In the genomic region with DNA sequence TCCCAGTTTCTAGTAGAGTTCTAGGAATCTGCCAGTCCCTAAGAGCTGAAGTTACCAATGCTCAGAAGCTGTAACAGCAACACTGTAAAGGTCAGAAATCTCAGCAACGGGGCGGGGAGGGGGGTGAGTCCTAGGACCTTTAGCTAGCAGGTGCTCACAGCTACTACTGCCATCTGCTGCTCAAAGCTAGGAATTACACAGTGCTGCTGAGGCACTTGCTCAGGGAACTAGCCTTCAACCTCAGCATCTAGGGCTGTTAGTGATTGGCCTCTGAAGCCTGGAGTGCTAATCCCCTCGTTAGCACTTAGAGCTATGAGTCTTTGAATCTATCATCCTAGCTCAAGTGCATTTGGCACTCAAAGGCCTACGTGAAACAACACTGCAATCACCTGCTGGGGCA, we compare ENCODE assay signal across 8 mouse cellular contexts. TPM values are rescaled to one million over a fixed set of nuclear protein-coding genes. Genes with fewer than 3 reads are reported as not detected.
DNase-seq lines count a peak whose midpoint lies in the region; ATAC-seq lines count a peak whose summit lies in the region.

No protein-coding gene starts in this region.

- WGBS in intestine, embryonic 14.5 days: 13% methylated on average over 4 of the region's 4 CpGs

- no peak overlapping the region for H3K4me3 ChIP-seq in intestine, embryonic 14.5 days (ENCODE audit: low read depth, low read length)

- no peak overlapping the region for H3K9ac ChIP-seq in intestine, embryonic 14.5 days (ENCODE audit: low read length)

- peak; percentile 17 for DNase-seq in ovary, postnatal 14 days (ENCODE audit: low spot score)
- DNase-seq in ovary, postnatal 10 days (ENCODE audit: low spot score): no peak
- DNase-seq in adrenal gland, postnatal 25 days: peak; percentile 34
- peak; percentile 60 for DNase-seq in intestine, embryonic 14.5 days (ENCODE audit: low spot score)
- DNase-seq in lung, postnatal 36 days: peak; percentile 76
- DNase-seq in spleen, adult 12 weeks (ENCODE audit: low spot score): peak; percentile 11
- DNase-seq in right cerebral cortex, postnatal 36 days (ENCODE audit: low spot score in 2 of 2): no peak

- no peaks in the 10 kb centered on the region for H3K27me3 ChIP-seq in intestine, embryonic 14.5 days (replicated peaks; ENCODE audit: control insufficient read depth, insufficient read depth, low read length)

- peak; percentile 77 for ATAC-seq in erythroid progenitor cell, adult 5-6 weeks (replicated peaks; ENCODE audit: low FRiP score, poor library complexity, severe bottlenecking)
- no peak for ATAC-seq in intestine, embryonic 14.5 days (replicated peaks; ENCODE audit: low FRiP score, low TSS enrichment, low read depth)

- H3K4me2 ChIP-seq in intestine, embryonic 14.5 days (ENCODE audit: low read length): no peak overlapping the region

- no peaks in the 10 kb centered on the region for H3K9me3 ChIP-seq in intestine, embryonic 14.5 days (ENCODE audit: control insufficient read depth, low read length)

- no peaks in the 10 kb centered on the region for H3K4me1 ChIP-seq in intestine, embryonic 14.5 days (replicated peaks; ENCODE audit: control insufficient read depth, insufficient read depth, low read length)

- H3K36me3 ChIP-seq in intestine, embryonic 14.5 days (ENCODE audit: control insufficient read depth, insufficient read depth, low read length): no peaks in the 10 kb centered on the region

- no peak overlapping the region for H3K27ac ChIP-seq in intestine, embryonic 14.5 days (ENCODE audit: low read depth)

RNA-seq across cellular contexts. Expression of gene Arl13b, which starts 14.4 kb away (rescaled TPM):
- 14.2 and 16.1 TPM in 2 replicates for total RNA-seq in adrenal gland, postnatal 25 days (2021)
- 0.72 and 3.8 TPM in 2 replicates for total RNA-seq in erythroid progenitor cell, adult 5-6 weeks (2015; ENCODE audit: low replicate concordance)
- 1.5 and 5.7 TPM in 2 replicates for total RNA-seq in erythroid progenitor cell, adult 5-6 weeks (2017; ENCODE audit: low replicate concordance)
- 11.4 and 16.0 TPM in 2 replicates for polyA plus RNA-seq in intestine, embryonic 14.5 days (2014; fragmentation: Nextera tagmentation; extraction: Ambion mirVana)

RNA-seq across cellular contexts. Expression of gene Stx19, which starts 18.0 kb away (rescaled TPM):
- not detected in 2 replicates for total RNA-seq in adrenal gland, postnatal 25 days (2021)
- not detected in 2 replicates for total RNA-seq in erythroid progenitor cell, adult 5-6 weeks (2015; ENCODE audit: low replicate concordance)
- not detected in 2 replicates for total RNA-seq in erythroid progenitor cell, adult 5-6 weeks (2017; ENCODE audit: low replicate concordance)
- 0.68 and 0.82 TPM in 2 replicates for polyA plus RNA-seq in intestine, embryonic 14.5 days (2014; fragmentation: Nextera tagmentation; extraction: Ambion mirVana)

RNA-seq across cellular contexts. Expression of gene Pros1, which starts 21.6 kb away (rescaled TPM):
- 48.8 and 57.5 TPM in 2 replicates for total RNA-seq in adrenal gland, postnatal 25 days (2021)
- 2.2 and 3.4 TPM in 2 replicates for total RNA-seq in erythroid progenitor cell, adult 5-6 weeks (2015; ENCODE audit: low replicate concordance)
- 2.8 and 3.0 TPM in 2 replicates for total RNA-seq in erythroid progenitor cell, adult 5-6 weeks (2017; ENCODE audit: low replicate concordance)
- 25.5 and 26.9 TPM in 2 replicates for polyA plus RNA-seq in intestine, embryonic 14.5 days (2014; fragmentation: Nextera tagmentation; extraction: Ambion mirVana)

RNA-seq across cellular contexts. Expression of gene Nsun3, which starts 45.9 kb away (rescaled TPM):
- total RNA-seq in adrenal gland, postnatal 25 days (2021): 19.9 and 23.9 TPM in 2 replicates
- total RNA-seq in erythroid progenitor cell, adult 5-6 weeks (2015; ENCODE audit: low replicate concordance): 9.6 and 66.3 TPM in 2 replicates
- 6.5 and 7.9 TPM in 2 replicates for total RNA-seq in erythroid progenitor cell, adult 5-6 weeks (2017; ENCODE audit: low replicate concordance)
- polyA plus RNA-seq in intestine, embryonic 14.5 days (2014; fragmentation: Nextera tagmentation; extraction: Ambion mirVana): 8.3 and 8.5 TPM in 2 replicates

Comparison
In these comparisons a context has a peak if more than half of its experiments do, and no peak if none do; other contexts are left out.
1. DNase-seq: peak in ovary, postnatal 14 days (single experiment), adrenal gland, postnatal 25 days (single experiment), intestine, embryonic 14.5 days (single experiment), lung, postnatal 36 days (single experiment) and spleen, adult 12 weeks (single experiment); none in ovary, postnatal 10 days (single experiment) and right cerebral cortex, postnatal 36 days (0 of 2).
2. RNA of gene Pros1, which starts 21.6 kb away (total RNA-seq): 48.8 to 57.5 TPM in adrenal gland, postnatal 25 days; 2.2 to 3.4 TPM in erythroid progenitor cell, adult 5-6 weeks; every median in the first group is over 10 times any median in the second.